Mouse (Mus musculus): ENCODE measurements around the gene Trak1. TPM values are rescaled to one million over a fixed set of nuclear protein-coding genes. Genes with fewer than 3 reads are reported as not detected.

Gene Trak1
- polyA plus RNA-seq, 1 experiment from 2014 or later = 60.0 TPM

GRCm38 (mm10) chr9:121301041-121301920, 4.0 kb downstream of the Trak1 start:
- Histone ChIP-seq H3K27ac (ENCODE audit: low read depth, low read length) (no peak overlapping the region), H3K27me3 (ENCODE audit: control insufficient read depth, insufficient read depth, low read length) (no peaks in the 10 kb centered on the region), H3K9ac (replicated peaks; ENCODE audit: low read depth, low read length) (0 out of 2 replicates have a peak overlapping the region, but pooled peaks have one; percentile 7), H3K4me2 (ENCODE audit: low read depth, low read length) (peak overlapping the region; percentile 87; the same call in 1 of the 2 replicates), H3K4me1 (ENCODE audit: control insufficient read depth, insufficient read depth, low read length) (peaks cover 34% of the 10 kb centered on the region), H3K36me3 (ENCODE audit: control insufficient read depth, insufficient read depth, low read length) (no peaks in the 10 kb centered on the region), H3K9me3 (ENCODE audit: control insufficient read depth, low read length) (no peaks in the 10 kb centered on the region), H3K4me3 (ENCODE audit: low read depth, low read length) (no peak overlapping the region)
- ATAC-seq (ENCODE audit: low read depth) = no peak
- 61% methylated on average over 22 of the region's 22 CpGs for WGBS

- WGBS = 85% methylated on average over 8 of the region's 8 CpGs
- Histone ChIP-seq H3K27ac (ENCODE audit: low read depth, low read length) (no peak overlapping the region), H3K9me3 (ENCODE audit: control insufficient read depth, low read length) (no peaks in the 10 kb centered on the region), H3K4me2 (ENCODE audit: low read depth, low read length) (no peak overlapping the region), H3K9ac (replicated peaks; ENCODE audit: low read depth, low read length) (no peak overlapping the region), H3K27me3 (ENCODE audit: control insufficient read depth, insufficient read depth, low read length) (no peaks in the 10 kb centered on the region), H3K4me1 (ENCODE audit: control insufficient read depth, insufficient read depth, low read length) (peaks cover 34% of the 10 kb centered on the region), H3K4me3 (ENCODE audit: low read depth, low read length) (no peak overlapping the region), H3K36me3 (ENCODE audit: control insufficient read depth, insufficient read depth, low read length) (no peaks in the 10 kb centered on the region)
- ATAC-seq (ENCODE audit: low read depth) = no peak
These were observed 5.2 kb downstream of the Trak1 start for GRCm38 (mm10) chr9:121302543-121302942.

- Histone ChIP-seq H3K4me3 (ENCODE audit: low read depth, low read length) (no peak overlapping the region), H3K9me3 (ENCODE audit: control insufficient read depth, low read length) (no peaks in the 10 kb centered on the region), H3K27me3 (ENCODE audit: control insufficient read depth, insufficient read depth, low read length) (no peaks in the 10 kb centered on the region), H3K36me3 (ENCODE audit: control insufficient read depth, insufficient read depth, low read length) (no peaks in the 10 kb centered on the region), H3K4me2 (ENCODE audit: low read depth, low read length) (no peak overlapping the region), H3K4me1 (ENCODE audit: control insufficient read depth, insufficient read depth, low read length) (peaks cover 34% of the 10 kb centered on the region), H3K27ac (ENCODE audit: low read depth, low read length) (no peak overlapping the region), H3K9ac (replicated peaks; ENCODE audit: low read depth, low read length) (no peak overlapping the region)
- ATAC-seq (ENCODE audit: low read depth) = no peak
- WGBS = 53% methylated on average over 6 of the region's 6 CpGs
These were observed 5.8 kb downstream of the Trak1 start for GRCm38 (mm10) chr9:121303086-121303485.

GRCm38 (mm10) chr9:121303748-121304147, 6.4 kb downstream of the Trak1 start:
- Histone ChIP-seq H3K36me3 (ENCODE audit: control insufficient read depth, insufficient read depth, low read length) (no peaks in the 10 kb centered on the region), H3K9me3 (ENCODE audit: control insufficient read depth, low read length) (no peaks in the 10 kb centered on the region), H3K9ac (replicated peaks; ENCODE audit: low read depth, low read length) (0 out of 2 replicates have a peak overlapping the region, but pooled peaks have one; percentile 4), H3K4me2 (ENCODE audit: low read depth, low read length) (no peak overlapping the region), H3K4me1 (ENCODE audit: control insufficient read depth, insufficient read depth, low read length) (peaks cover 29% of the 10 kb centered on the region), H3K27ac (ENCODE audit: low read depth, low read length) (no peak overlapping the region), H3K4me3 (ENCODE audit: low read depth, low read length) (no peak overlapping the region), H3K27me3 (ENCODE audit: control insufficient read depth, insufficient read depth, low read length) (no peaks in the 10 kb centered on the region)
- ATAC-seq (ENCODE audit: low read depth) = peak; percentile 49; the same call in 1 of the 2 replicates
- WGBS = 14% methylated on average over 9 of the region's 9 CpGs

- no peak overlapping the region for H3K4me2 ChIP-seq (ENCODE audit: low read depth, low read length)
- H3K9me3 ChIP-seq (ENCODE audit: control insufficient read depth, low read length) = no peaks in the 10 kb centered on the region
- H3K27me3 ChIP-seq (ENCODE audit: control insufficient read depth, insufficient read depth, low read length) = no peaks in the 10 kb centered on the region
- WGBS = 41% methylated on average over 10 of the region's 10 CpGs
- no peaks in the 10 kb centered on the region for H3K36me3 ChIP-seq (ENCODE audit: control insufficient read depth, insufficient read depth, low read length)
- ATAC-seq (ENCODE audit: low read depth) = no peak
- H3K9ac ChIP-seq (replicated peaks; ENCODE audit: low read depth, low read length) = no peak overlapping the region
- H3K4me1 ChIP-seq (ENCODE audit: control insufficient read depth, insufficient read depth, low read length) = peaks cover 21% of the 10 kb centered on the region
- H3K27ac ChIP-seq (ENCODE audit: low read depth, low read length) = no peak overlapping the region
- H3K4me3 ChIP-seq (ENCODE audit: low read depth, low read length) = no peak overlapping the region
These were observed 7.2 kb downstream of the Trak1 start for GRCm38 (mm10) chr9:121304520-121304919.

GRCm38 (mm10) chr9:121305456-121305855, 8.2 kb downstream of the Trak1 start:
- no peak overlapping the region for H3K9ac ChIP-seq (replicated peaks; ENCODE audit: low read depth, low read length)
- H3K27ac ChIP-seq (ENCODE audit: low read depth, low read length) = no peak overlapping the region
- ATAC-seq (ENCODE audit: low read depth) = no peak
- no peaks in the 10 kb centered on the region for H3K36me3 ChIP-seq (ENCODE audit: control insufficient read depth, insufficient read depth, low read length)
- H3K27me3 ChIP-seq (ENCODE audit: control insufficient read depth, insufficient read depth, low read length) = no peaks in the 10 kb centered on the region
- H3K4me1 ChIP-seq (ENCODE audit: control insufficient read depth, insufficient read depth, low read length) = peaks cover 12% of the 10 kb centered on the region
- H3K9me3 ChIP-seq (ENCODE audit: control insufficient read depth, low read length) = no peaks in the 10 kb centered on the region
- no peak overlapping the region for H3K4me3 ChIP-seq (ENCODE audit: low read depth, low read length)
- WGBS = 92% methylated on average over 4 of the region's 4 CpGs
- no peak overlapping the region for H3K4me2 ChIP-seq (ENCODE audit: low read depth, low read length)

GRCm38 (mm10) chr9:121309287-121309686, 12.0 kb downstream of the Trak1 start:
- 18% methylated on average over 4 of the region's 4 CpGs for WGBS
- H3K4me2 ChIP-seq (ENCODE audit: low read depth, low read length) = no peak overlapping the region
- no peak for ATAC-seq (ENCODE audit: low read depth)
- H3K27me3 ChIP-seq (ENCODE audit: control insufficient read depth, insufficient read depth, low read length) = no peaks in the 10 kb centered on the region
- no peaks in the 10 kb centered on the region for H3K36me3 ChIP-seq (ENCODE audit: control insufficient read depth, insufficient read depth, low read length)
- no peak overlapping the region for H3K4me3 ChIP-seq (ENCODE audit: low read depth, low read length)
- H3K4me1 ChIP-seq (ENCODE audit: control insufficient read depth, insufficient read depth, low read length) = peaks cover 24% of the 10 kb centered on the region
- H3K9ac ChIP-seq (replicated peaks; ENCODE audit: low read depth, low read length) = no peak overlapping the region
- no peak overlapping the region for H3K27ac ChIP-seq (ENCODE audit: low read depth, low read length)
- no peaks in the 10 kb centered on the region for H3K9me3 ChIP-seq (ENCODE audit: control insufficient read depth, low read length)

GRCm38 (mm10) chr9:121310501-121310900, 13.2 kb downstream of the Trak1 start:
- H3K36me3 ChIP-seq (ENCODE audit: control insufficient read depth, insufficient read depth, low read length) = no peaks in the 10 kb centered on the region
- no peak overlapping the region for H3K9ac ChIP-seq (replicated peaks; ENCODE audit: low read depth, low read length)
- no peak overlapping the region for H3K4me3 ChIP-seq (ENCODE audit: low read depth, low read length)
- peaks cover 31% of the 10 kb centered on the region for H3K4me1 ChIP-seq (ENCODE audit: control insufficient read depth, insufficient read depth, low read length)
- no peak for ATAC-seq (ENCODE audit: low read depth)
- H3K9me3 ChIP-seq (ENCODE audit: control insufficient read depth, low read length) = no peaks in the 10 kb centered on the region
- H3K4me2 ChIP-seq (ENCODE audit: low read depth, low read length) = no peak overlapping the region
- no peak overlapping the region for H3K27ac ChIP-seq (ENCODE audit: low read depth, low read length)
- H3K27me3 ChIP-seq (ENCODE audit: control insufficient read depth, insufficient read depth, low read length) = no peaks in the 10 kb centered on the region
- WGBS = 57% methylated on average over 7 of the region's 7 CpGs

GRCm38 (mm10) chr9:121311846-121312236, 14.5 kb downstream of the Trak1 start:
- no peak overlapping the region for H3K4me2 ChIP-seq (ENCODE audit: low read depth, low read length)
- H3K4me1 ChIP-seq (ENCODE audit: control insufficient read depth, insufficient read depth, low read length) = peaks cover 40% of the 10 kb centered on the region
- ATAC-seq (ENCODE audit: low read depth) = no peak
- no peaks in the 10 kb centered on the region for H3K9me3 ChIP-seq (ENCODE audit: control insufficient read depth, low read length)
- no peaks in the 10 kb centered on the region for H3K36me3 ChIP-seq (ENCODE audit: control insufficient read depth, insufficient read depth, low read length)
- H3K4me3 ChIP-seq (ENCODE audit: low read depth, low read length) = no peak overlapping the region
- peak overlapping the region; percentile 85 for H3K27ac ChIP-seq (ENCODE audit: low read depth, low read length)
- H3K27me3 ChIP-seq (ENCODE audit: control insufficient read depth, insufficient read depth, low read length) = no peaks in the 10 kb centered on the region
- 47% methylated on average over 6 of the region's 6 CpGs for WGBS
- H3K9ac ChIP-seq (replicated peaks; ENCODE audit: low read depth, low read length) = no peak overlapping the region
